Mouse (Mus musculus) thymus, postnatal 14 days (tissue): ENCODE data around the gene Ptprg.

Experiments
- DNase-seq: peaks from one replicate; pipeline ENCODE4 v3.0.0; 2021

The Ptprg gene

GRCm38 (mm10) chr14:11619606-11620005 is 66.3 kb downstream of the Ptprg start:
- DNase-seq = no peak

GRCm38 (mm10) chr14:11620314-11620713 is 67.0 kb downstream of the Ptprg start:
- no peak for DNase-seq

GRCm38 (mm10) chr14:11620962-11621568 is 67.7 kb downstream of the Ptprg start:
- no peak for DNase-seq

GRCm38 (mm10) chr14:11623576-11623975 is 70.2 kb downstream of the Ptprg start:
- no peak for DNase-seq

GRCm38 (mm10) chr14:11630736-11631135 is 77.4 kb downstream of the Ptprg start:
- DNase-seq = no peak

- DNase-seq = no peak
Measured at GRCm38 (mm10) chr14:11631505-11631904, 78.2 kb downstream of the Ptprg start.

- no peak for DNase-seq
Measured at GRCm38 (mm10) chr14:11637673-11638072, 84.3 kb downstream of the Ptprg start.

- no peak for DNase-seq
Measured at GRCm38 (mm10) chr14:11639366-11639765, 86.0 kb downstream of the Ptprg start.

- no peak for DNase-seq
Measured at GRCm38 (mm10) chr14:11640372-11640771, 87.0 kb downstream of the Ptprg start.

- no peak for DNase-seq
Measured at GRCm38 (mm10) chr14:11640996-11641395, 87.7 kb downstream of the Ptprg start.

GRCm38 (mm10) chr14:11642977-11643376 is 89.6 kb downstream of the Ptprg start:
- DNase-seq = no peak

- no peak for DNase-seq
Measured at GRCm38 (mm10) chr14:11657374-11657773, 104.0 kb downstream of the Ptprg start.

GRCm38 (mm10) chr14:11663661-11664215 is 110.4 kb downstream of the Ptprg start:
- no peak for DNase-seq

- DNase-seq = no peak
Measured at GRCm38 (mm10) chr14:11664302-11664701, 111.0 kb downstream of the Ptprg start.

- no peak for DNase-seq
Measured at GRCm38 (mm10) chr14:11665046-11665445, 111.7 kb downstream of the Ptprg start.

GRCm38 (mm10) chr14:11667762-11668161 is 114.4 kb downstream of the Ptprg start:
- DNase-seq = no peak

GRCm38 (mm10) chr14:11670847-11671246 is 117.5 kb downstream of the Ptprg start:
- no peak for DNase-seq

GRCm38 (mm10) chr14:11672981-11673547 is 119.7 kb downstream of the Ptprg start:
- no peak for DNase-seq

GRCm38 (mm10) chr14:11678201-11678600 is 124.9 kb downstream of the Ptprg start:
- DNase-seq = no peak

GRCm38 (mm10) chr14:11679741-11680140 is 126.4 kb downstream of the Ptprg start:
- DNase-seq = no peak

- DNase-seq = no peak
Measured at GRCm38 (mm10) chr14:11680621-11681020, 127.3 kb downstream of the Ptprg start.

- DNase-seq = no peak
Measured at GRCm38 (mm10) chr14:11682441-11682840, 129.1 kb downstream of the Ptprg start.

- no peak for DNase-seq
Measured at GRCm38 (mm10) chr14:11683386-11684081, 130.2 kb downstream of the Ptprg start.

- DNase-seq = no peak
Measured at GRCm38 (mm10) chr14:11684104-11684503, 130.8 kb downstream of the Ptprg start.
